Mouse (Mus musculus) embryonic facial prominence, embryonic 15.5 days (tissue): ENCODE measurements at regions not wholly inside any gene's neighbourhood (a gene's known extent, or its start where the extent isn't known, plus 50 kb on each side); places are given as distances from the start of the nearest gene placed in this dataset.

ENCODE experiments used
- ATAC-seq: fragments of 200-750 bp; cut with Nextera tagmentation; 2 replicates; pipeline ENCODE4 v1.8.0; 2017; ENCODE audit warnings: low read depth, moderate TSS enrichment; ENCODE audit not compliant: insufficient number of reproducible peaks, low FRiP score, low TSS enrichment
- H3K27ac ChIP-seq: fragments of 300-500 bp; sonication (generic); replicated peaks from 2 replicates; pipeline ENCODE4 v1.5.1; 2015; ENCODE audit warnings: mild to moderate bottlenecking, inconsistent platforms
- H3K27me3 ChIP-seq: fragments of 300-500 bp; sonication (generic); 2 replicates; pipeline ENCODE4 v1.6.1; 2015; ENCODE audit warnings: inconsistent platforms
- H3K36me3 ChIP-seq: fragments of 300-500 bp; sonication (generic); 2 replicates; pipeline ENCODE4 v1.6.1; 2015; ENCODE audit warnings: mild to moderate bottlenecking, inconsistent platforms
- H3K4me1 ChIP-seq: fragments of 300-500 bp; sonication (generic); 2 replicates; pipeline ENCODE4 v1.6.1; 2015; ENCODE audit warnings: inconsistent platforms
- H3K4me2 ChIP-seq: fragments of 300-500 bp; sonication (generic); replicated peaks from 2 replicates; pipeline ENCODE4 v1.6.1; 2015; ENCODE audit warnings: mild to moderate bottlenecking, inconsistent platforms
- H3K4me3 ChIP-seq: fragments of 300-500 bp; sonication (generic); replicated peaks from 2 replicates; pipeline ENCODE4 v1.5.1; 2015; ENCODE audit warnings: mild to moderate bottlenecking, inconsistent platforms
- H3K9ac ChIP-seq: fragments of 300-500 bp; sonication (generic); 2 replicates; pipeline ENCODE4 v1.6.1; 2015; ENCODE audit warnings: inconsistent platforms
- H3K9me3 ChIP-seq: fragments of 300-500 bp; sonication (generic); replicated peaks from 2 replicates; pipeline ENCODE4 v1.6.1; 2016; ENCODE audit warnings: inconsistent platforms
- WGBS: fragments of 180-500 bp; shearing (Covaris S2); methylation state at CpG from one replicate; pipeline ENCODE4 v1.1.7; 2015; 5-methylcytosine and 5-hydroxymethylcytosine counted together

GRCm38 (mm10) chr10:99564605-99565004, 194.9 kb downstream of the Csl start:
- H3K4me2 ChIP-seq = no peak overlapping the region
- H3K27me3 ChIP-seq = no peaks in the 10 kb centered on the region
- no peaks in the 10 kb centered on the region for H3K9me3 ChIP-seq
- H3K27ac ChIP-seq = no peak overlapping the region
- no peak for ATAC-seq
- no peaks in the 10 kb centered on the region for H3K36me3 ChIP-seq
- no peaks in the 10 kb centered on the region; the same call in 1 of the 2 replicates for H3K4me1 ChIP-seq
- WGBS = 75% methylated on average over 4 of the region's 4 CpGs
- H3K9ac ChIP-seq = no peak overlapping the region
- no peak overlapping the region for H3K4me3 ChIP-seq

- H3K36me3 ChIP-seq = no peaks in the 10 kb centered on the region
- H3K4me3 ChIP-seq = no peak overlapping the region
- 0 out of 2 replicates have a peak, but pooled peaks cover 13% of the 10 kb centered on the region for H3K4me1 ChIP-seq
- H3K9ac ChIP-seq = no peak overlapping the region
- ATAC-seq = no peak
- 72% methylated on average over 5 of the region's 5 CpGs for WGBS
- H3K27ac ChIP-seq = no peak overlapping the region
- H3K9me3 ChIP-seq = no peaks in the 10 kb centered on the region
- H3K27me3 ChIP-seq = no peaks in the 10 kb centered on the region
- H3K4me2 ChIP-seq = no peak overlapping the region
These were observed 191.0 kb downstream of the Csl start for GRCm38 (mm10) chr10:99568424-99568823.

GRCm38 (mm10) chr10:99570190-99570589, 189.3 kb downstream of the Csl start:
- no peak overlapping the region for H3K4me3 ChIP-seq
- 14% methylated on average over 2 of the region's 2 CpGs for WGBS
- peak; percentile 57; the same call in 1 of the 2 replicates for ATAC-seq
- no peaks in the 10 kb centered on the region for H3K36me3 ChIP-seq
- H3K27ac ChIP-seq = 0 out of 2 replicates have a peak overlapping the region, but pooled peaks have one; percentile 4
- no peak overlapping the region for H3K9ac ChIP-seq
- H3K4me1 ChIP-seq = 0 out of 2 replicates have a peak, but pooled peaks cover 13% of the 10 kb centered on the region
- no peaks in the 10 kb centered on the region for H3K9me3 ChIP-seq
- H3K27me3 ChIP-seq = no peaks in the 10 kb centered on the region
- no peak overlapping the region for H3K4me2 ChIP-seq

- Histone ChIP-seq H3K36me3 (no peaks in the 10 kb centered on the region), H3K4me3 (no peak overlapping the region), H3K27ac (no peak overlapping the region), H3K9me3 (no peaks in the 10 kb centered on the region), H3K4me2 (no peak overlapping the region), H3K9ac (no peak overlapping the region), H3K27me3 (no peaks in the 10 kb centered on the region), H3K4me1 (0 out of 2 replicates have a peak, but pooled peaks cover 13% of the 10 kb centered on the region)
- 72% methylated on average over 14 of the region's 14 CpGs for WGBS
- no peak for ATAC-seq
These were observed 185.5 kb downstream of the Csl start for GRCm38 (mm10) chr10:99573997-99574396.

GRCm38 (mm10) chr10:99575294-99575693, 184.2 kb downstream of the Csl start:
- Histone ChIP-seq H3K4me1 (0 out of 2 replicates have a peak, but pooled peaks cover 8% of the 10 kb centered on the region), H3K36me3 (no peaks in the 10 kb centered on the region), H3K27ac (no peak overlapping the region), H3K4me2 (no peak overlapping the region), H3K4me3 (no peak overlapping the region), H3K27me3 (no peaks in the 10 kb centered on the region), H3K9me3 (no peaks in the 10 kb centered on the region), H3K9ac (no peak overlapping the region)
- 76% methylated on average over 7 of the region's 7 CpGs for WGBS
- ATAC-seq = no peak

GRCm38 (mm10) chr10:99576301-99576700, 183.2 kb downstream of the Csl start:
- ATAC-seq = no peak
- Histone ChIP-seq H3K27ac (no peak overlapping the region), H3K9ac (no peak overlapping the region), H3K27me3 (no peaks in the 10 kb centered on the region), H3K4me2 (no peak overlapping the region), H3K9me3 (no peaks in the 10 kb centered on the region), H3K36me3 (no peaks in the 10 kb centered on the region), H3K4me1 (no peaks in the 10 kb centered on the region), H3K4me3 (no peak overlapping the region)
- 60% methylated on average over 5 of the region's 5 CpGs for WGBS

GRCm38 (mm10) chr10:99577041-99577681, 182.3 kb downstream of the Csl start:
- Histone ChIP-seq H3K4me1 (no peaks in the 10 kb centered on the region), H3K4me3 (no peak overlapping the region), H3K9me3 (no peaks in the 10 kb centered on the region), H3K4me2 (no peak overlapping the region), H3K36me3 (no peaks in the 10 kb centered on the region), H3K27me3 (no peaks in the 10 kb centered on the region), H3K9ac (no peak overlapping the region), H3K27ac (no peak overlapping the region)
- no peak for ATAC-seq
- WGBS = 17% methylated on average over 12 of the region's 12 CpGs

GRCm38 (mm10) chr10:99578366-99578765, 181.1 kb downstream of the Csl start:
- 47% methylated on average over 4 of the region's 4 CpGs for WGBS
- Histone ChIP-seq H3K4me2 (no peak overlapping the region), H3K36me3 (no peaks in the 10 kb centered on the region), H3K27me3 (no peaks in the 10 kb centered on the region), H3K27ac (no peak overlapping the region), H3K4me1 (no peaks in the 10 kb centered on the region), H3K9ac (no peak overlapping the region), H3K4me3 (no peak overlapping the region), H3K9me3 (no peaks in the 10 kb centered on the region)
- ATAC-seq = no peak

- Histone ChIP-seq H3K4me1 (no peaks in the 10 kb centered on the region), H3K9me3 (no peaks in the 10 kb centered on the region), H3K27me3 (no peaks in the 10 kb centered on the region), H3K9ac (no peak overlapping the region), H3K4me3 (no peak overlapping the region), H3K4me2 (no peak overlapping the region), H3K27ac (no peak overlapping the region), H3K36me3 (no peaks in the 10 kb centered on the region)
- 23% methylated on average over 8 of the region's 8 CpGs for WGBS
- no peak for ATAC-seq
These were observed 179.3 kb downstream of the Csl start for GRCm38 (mm10) chr10:99580191-99580590.

- Histone ChIP-seq H3K9me3 (no peaks in the 10 kb centered on the region), H3K27me3 (no peaks in the 10 kb centered on the region), H3K9ac (no peak overlapping the region), H3K4me3 (no peak overlapping the region), H3K4me2 (no peak overlapping the region), H3K4me1 (no peaks in the 10 kb centered on the region), H3K27ac (no peak overlapping the region), H3K36me3 (no peaks in the 10 kb centered on the region)
- no peak for ATAC-seq
- WGBS = 52% methylated on average over 8 of the region's 8 CpGs
These were observed 178.4 kb downstream of the Csl start for GRCm38 (mm10) chr10:99581074-99581473.

- no peak overlapping the region for H3K4me2 ChIP-seq
- no peak for ATAC-seq
- no peak overlapping the region for H3K9ac ChIP-seq
- 75% methylated on average over 2 of the region's 2 CpGs for WGBS
- no peak overlapping the region for H3K27ac ChIP-seq
- H3K9me3 ChIP-seq = no peaks in the 10 kb centered on the region
- no peaks in the 10 kb centered on the region for H3K36me3 ChIP-seq
- no peaks in the 10 kb centered on the region for H3K27me3 ChIP-seq
- H3K4me1 ChIP-seq = no peaks in the 10 kb centered on the region
- no peak overlapping the region for H3K4me3 ChIP-seq
These were observed 174.6 kb downstream of the Csl start for GRCm38 (mm10) chr10:99584855-99585254.

- no peak overlapping the region for H3K27ac ChIP-seq
- no peaks in the 10 kb centered on the region for H3K9me3 ChIP-seq
- H3K27me3 ChIP-seq = no peaks in the 10 kb centered on the region
- 2% methylated on average over 9 of the region's 9 CpGs for WGBS
- H3K9ac ChIP-seq = no peak overlapping the region
- H3K4me2 ChIP-seq = peak overlapping the region; percentile 21
- no peaks in the 10 kb centered on the region for H3K36me3 ChIP-seq
- ATAC-seq = 0 out of 2 replicates have a peak, but pooled peaks have one; percentile 65
- peaks cover 10% of the 10 kb centered on the region for H3K4me1 ChIP-seq
- no peak overlapping the region for H3K4me3 ChIP-seq
These were observed 167.2 kb downstream of the Csl start for GRCm38 (mm10) chr10:99592220-99592619.
